Mouse (Mus musculus): ENCODE data around the gene Mas1.
A peak's percentile ranks its signal among the peaks of the same experiment; 100 is the strongest.
"Not testable (repeated sequence)": the region's sequence is repeated elsewhere in the genome, so short reads cannot be mapped to it uniquely, and the experiment has no call there.

Mas1 gene

GRCm38 (mm10) chr17:12868043-12868442, at the start of gene Mas1:
Gene Mas1 (minus strand): TSS chr17:12868143.
- DNase-seq (ENCODE audit: low spot score in 2 of 2), result no peak

GRCm38 (mm10) chr17:12916588-12917380, 48.8 kb upstream of the Mas1 start:
- peak in 1 of 2 experiments; percentile 23 for DNase-seq (ENCODE audit: low spot score in 2 of 2)

GRCm38 (mm10) chr17:12915881-12916583, 48.1 kb upstream of the Mas1 start, which contains the start of gene Mrpl18:
Gene Mrpl18 (minus strand): TSS chr17:12916345.
- DNase-seq (ENCODE audit: low spot score in 2 of 2), result peak; percentile 99

- peak in 1 of 2 experiments; percentile 1 for DNase-seq (ENCODE audit: low spot score in 2 of 2)
These were observed 47.5 kb upstream of the Mas1 start, which contains the start of gene Tcp1 for GRCm38 (mm10) chr17:12915488-12915880. Gene Tcp1 (plus strand): TSS chr17:12915701.

GRCm38 (mm10) chr17:12910391-12910790, 42.4 kb upstream of the Mas1 start:
- no peak for DNase-seq (ENCODE audit: low spot score in 2 of 2)

GRCm38 (mm10) chr17:12909361-12910280, 41.7 kb upstream of the Mas1 start, which contains the start of gene Pnldc1:
Gene Pnldc1 (minus strand): TSS chr17:12910230.
- DNase-seq (ENCODE audit: low spot score in 2 of 2), result no peak

GRCm38 (mm10) chr17:12906436-12906835, 38.5 kb upstream of the Mas1 start:
- DNase-seq (ENCODE audit: low spot score in 2 of 2), result no peak

- no peak for DNase-seq (ENCODE audit: low spot score in 2 of 2)
These were observed 37.9 kb upstream of the Mas1 start for GRCm38 (mm10) chr17:12905810-12906209.

- DNase-seq (ENCODE audit: low spot score in 2 of 2), result peak in 1 of 2 experiments; percentile 4
These were observed 36.4 kb upstream of the Mas1 start for GRCm38 (mm10) chr17:12904349-12904748.

GRCm38 (mm10) chr17:12903372-12904333, 35.7 kb upstream of the Mas1 start:
- DNase-seq (ENCODE audit: low spot score in 2 of 2), result no peak

- DNase-seq (ENCODE audit: low spot score in 2 of 2), result no peak
These were observed 34.3 kb upstream of the Mas1 start for GRCm38 (mm10) chr17:12902291-12902690.

- DNase-seq (ENCODE audit: low spot score in 2 of 2), result not testable (repeated sequence)
These were observed 30.7 kb upstream of the Mas1 start for GRCm38 (mm10) chr17:12898607-12899006.

- no peak for DNase-seq (ENCODE audit: low spot score in 2 of 2)
These were observed 29.7 kb upstream of the Mas1 start for GRCm38 (mm10) chr17:12897674-12898073.

GRCm38 (mm10) chr17:12892033-12892432, 24.1 kb upstream of the Mas1 start:
- DNase-seq (ENCODE audit: low spot score in 2 of 2), result no peak

- DNase-seq (ENCODE audit: low spot score in 2 of 2), result no peak
These were observed 23.1 kb upstream of the Mas1 start for GRCm38 (mm10) chr17:12891054-12891453.

GRCm38 (mm10) chr17:12887021-12887775, 19.3 kb upstream of the Mas1 start:
- DNase-seq (ENCODE audit: low spot score in 2 of 2), result no peak

GRCm38 (mm10) chr17:12886620-12887019, 18.7 kb upstream of the Mas1 start:
- DNase-seq (ENCODE audit: low spot score in 2 of 2), result no peak

GRCm38 (mm10) chr17:12881216-12881615, 13.3 kb upstream of the Mas1 start:
- DNase-seq (ENCODE audit: low spot score in 2 of 2), result no peak

GRCm38 (mm10) chr17:12880178-12880577, 12.2 kb upstream of the Mas1 start:
- DNase-seq (ENCODE audit: low spot score in 2 of 2), result peak; percentile 66 to 76

GRCm38 (mm10) chr17:12875734-12876133, 7.8 kb upstream of the Mas1 start, which contains the start of gene Mrgprh:
Gene Mrgprh (plus strand): TSS chr17:12876034.
- DNase-seq (ENCODE audit: low spot score in 2 of 2), result no peak
